Mouse (Mus musculus): ENCODE data around the gene Lims1. TPM values are rescaled to one million over a fixed set of nuclear protein-coding genes. Genes with fewer than 3 reads are reported as not detected.
A peak's percentile ranks its signal among the peaks of the same experiment; 100 is the strongest.

Gene Lims1
- 86.2 and 89.9 TPM in 2 replicates for polyA plus RNA-seq (2014; fragmentation: Nextera tagmentation; extraction: Ambion mirVana)

DNA sequence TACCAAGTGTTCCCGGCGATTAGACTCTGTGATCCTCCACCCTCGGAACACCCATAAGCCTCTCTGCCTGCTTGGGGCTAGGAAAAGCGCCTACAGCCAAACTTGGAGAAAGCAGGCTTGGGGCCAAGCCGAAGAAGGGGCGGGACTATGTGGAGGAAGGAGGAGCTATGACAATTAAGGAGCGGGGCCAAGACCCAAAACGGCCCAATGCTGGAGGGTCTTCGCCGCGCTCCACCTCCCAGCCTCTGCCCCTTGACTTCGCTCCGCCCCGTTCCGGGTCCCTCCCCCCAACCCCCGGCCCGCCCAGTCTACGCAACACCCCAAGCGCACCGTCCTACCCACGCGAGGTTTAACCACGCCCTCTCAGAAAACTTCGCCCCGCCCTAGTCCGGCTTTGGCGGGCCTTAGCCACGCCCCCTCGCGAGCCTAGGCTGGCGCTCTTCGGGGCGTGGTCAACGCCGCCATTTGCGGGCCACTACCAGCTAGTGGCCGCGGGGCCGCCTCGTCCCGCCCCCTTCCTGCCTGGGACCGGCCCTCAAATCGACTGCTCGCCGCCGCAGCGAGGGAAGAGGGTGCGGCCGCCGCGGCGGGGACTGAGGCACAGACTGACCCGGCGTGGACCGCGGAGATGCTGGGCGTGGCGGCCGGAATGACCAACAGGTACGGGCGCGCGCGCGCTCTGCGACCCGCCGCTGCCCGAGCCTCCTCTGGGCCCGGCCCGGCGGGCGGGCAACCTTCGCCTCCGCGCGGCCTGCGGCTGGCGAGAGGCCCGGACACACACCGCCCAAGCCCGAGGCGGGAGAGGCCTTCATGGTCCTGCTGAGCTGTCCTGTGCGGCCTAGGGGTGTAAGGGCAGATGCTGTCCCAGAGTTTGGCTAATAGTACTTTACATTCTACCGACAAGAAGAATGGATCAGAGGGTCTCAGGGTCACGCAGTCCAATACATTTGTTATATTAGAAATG is at the start of gene Lims1:
Lims1 (plus strand) TSS at position 439 of the 964 bp plus-strand sequence.
- Histone ChIP-seq H3K9me3 (ENCODE audit: control insufficient read depth, low read length) (no peaks in the 10 kb centered on the region), H3K4me2 (replicated peaks; ENCODE audit: low read depth, low read length) (peak within 1 kb of the TSS; percentile 44), H3K27ac (ENCODE audit: low read depth, low read length) (peak within 1 kb of the TSS; percentile 58), H3K36me3 (ENCODE audit: control insufficient read depth, insufficient read depth, low read length) (no peaks in the 10 kb centered on the region), H3K4me3 (ENCODE audit: low read depth, low read length) (peak within 1 kb of the TSS; percentile 71), H3K9ac (ENCODE audit: low read depth, low read length) (peak within 1 kb of the TSS; percentile 80), H3K27me3 (ENCODE audit: control insufficient read depth, insufficient read depth, low read length) (no peaks in the 10 kb centered on the region), H3K4me1 (replicated peaks; ENCODE audit: control insufficient read depth, insufficient read depth, low read length) (no peaks in the 10 kb centered on the region)
- ATAC-seq (ENCODE audit: low FRiP score): peak; percentile 99
- peak; percentile 100 for DNase-seq (ENCODE audit: low spot score)
- WGBS: under 1% methylated on average over 56 of the region's 86 CpGs

GRCm38 (mm10) chr10:58282238-58282637 is 41.0 kb upstream of the Lims1 start:
- H3K27me3 ChIP-seq (ENCODE audit: control insufficient read depth, insufficient read depth, low read length): no peaks in the 10 kb centered on the region
- no peak for DNase-seq (ENCODE audit: low spot score)
- ATAC-seq (ENCODE audit: low FRiP score): no peak
- H3K9me3 ChIP-seq (ENCODE audit: control insufficient read depth, low read length): no peaks in the 10 kb centered on the region
- 0 out of 2 replicates have a peak, but pooled peaks cover 2% of the 10 kb centered on the region for H3K36me3 ChIP-seq (ENCODE audit: control insufficient read depth, insufficient read depth, low read length)
- H3K4me2 ChIP-seq (replicated peaks; ENCODE audit: low read depth, low read length): no peak overlapping the region
- no peak overlapping the region for H3K27ac ChIP-seq (ENCODE audit: low read depth, low read length)
- H3K4me1 ChIP-seq (replicated peaks; ENCODE audit: control insufficient read depth, insufficient read depth, low read length): no peaks in the 10 kb centered on the region
- no peak overlapping the region for H3K9ac ChIP-seq (ENCODE audit: low read depth, low read length)
- no peak overlapping the region for H3K4me3 ChIP-seq (ENCODE audit: low read depth, low read length)
- WGBS: 95% methylated on average over 7 of the region's 7 CpGs

GRCm38 (mm10) chr10:58290742-58291141 is 32.5 kb upstream of the Lims1 start:
- Histone ChIP-seq H3K27me3 (ENCODE audit: control insufficient read depth, insufficient read depth, low read length) (no peaks in the 10 kb centered on the region), H3K4me2 (replicated peaks; ENCODE audit: low read depth, low read length) (no peak overlapping the region), H3K4me1 (replicated peaks; ENCODE audit: control insufficient read depth, insufficient read depth, low read length) (no peaks in the 10 kb centered on the region), H3K36me3 (ENCODE audit: control insufficient read depth, insufficient read depth, low read length) (0 out of 2 replicates have a peak, but pooled peaks cover 2% of the 10 kb centered on the region), H3K4me3 (ENCODE audit: low read depth, low read length) (no peak overlapping the region), H3K9ac (ENCODE audit: low read depth, low read length) (no peak overlapping the region), H3K9me3 (ENCODE audit: control insufficient read depth, low read length) (no peaks in the 10 kb centered on the region), H3K27ac (ENCODE audit: low read depth, low read length) (no peak overlapping the region)
- 90% methylated on average over 3 of the region's 3 CpGs for WGBS
- no peak for ATAC-seq (ENCODE audit: low FRiP score)
- no peak for DNase-seq (ENCODE audit: low spot score)

DNA sequence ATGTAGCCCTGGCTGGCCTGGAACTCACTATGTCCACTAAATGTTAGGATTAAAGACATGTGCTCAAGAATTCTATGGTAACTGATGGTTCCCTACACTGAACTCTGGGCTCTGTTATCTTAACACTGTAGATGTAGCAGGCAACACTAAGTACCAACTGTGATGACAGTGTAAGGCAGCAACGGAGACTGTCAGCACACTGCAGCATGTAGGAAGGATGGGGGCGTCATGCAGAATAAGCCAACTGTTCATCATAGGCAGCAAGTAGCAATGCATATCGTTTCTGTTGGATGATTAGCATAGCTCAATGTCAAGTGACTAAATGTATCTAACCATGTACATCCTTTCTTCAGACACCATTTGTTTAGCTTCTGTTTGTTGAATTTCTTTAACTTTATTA is 29.0 kb upstream of the Lims1 start:
- no peak overlapping the region for H3K27ac ChIP-seq (ENCODE audit: low read depth, low read length)
- no peaks in the 10 kb centered on the region for H3K9me3 ChIP-seq (ENCODE audit: control insufficient read depth, low read length)
- no peaks in the 10 kb centered on the region for H3K4me1 ChIP-seq (replicated peaks; ENCODE audit: control insufficient read depth, insufficient read depth, low read length)
- ATAC-seq (ENCODE audit: low FRiP score): no peak
- H3K4me2 ChIP-seq (replicated peaks; ENCODE audit: low read depth, low read length): no peak overlapping the region
- peaks cover 4% of the 10 kb centered on the region; the same call in 1 of the 2 replicates for H3K36me3 ChIP-seq (ENCODE audit: control insufficient read depth, insufficient read depth, low read length)
- no peak for DNase-seq (ENCODE audit: low spot score)
- no peak overlapping the region for H3K4me3 ChIP-seq (ENCODE audit: low read depth, low read length)
- no peaks in the 10 kb centered on the region for H3K27me3 ChIP-seq (ENCODE audit: control insufficient read depth, insufficient read depth, low read length)
- no peak overlapping the region for H3K9ac ChIP-seq (ENCODE audit: low read depth, low read length)
- WGBS: 97% methylated on average over 3 of the region's 3 CpGs

GRCm38 (mm10) chr10:58295605-58296004 is 27.7 kb upstream of the Lims1 start:
- 96% methylated on average over 3 of the region's 3 CpGs for whole genome bisulfite sequencing
- H3K36me3 ChIP-seq (ENCODE audit: control insufficient read depth, insufficient read depth, low read length): peaks cover 4% of the 10 kb centered on the region; the same call in 1 of the 2 replicates

DNA sequence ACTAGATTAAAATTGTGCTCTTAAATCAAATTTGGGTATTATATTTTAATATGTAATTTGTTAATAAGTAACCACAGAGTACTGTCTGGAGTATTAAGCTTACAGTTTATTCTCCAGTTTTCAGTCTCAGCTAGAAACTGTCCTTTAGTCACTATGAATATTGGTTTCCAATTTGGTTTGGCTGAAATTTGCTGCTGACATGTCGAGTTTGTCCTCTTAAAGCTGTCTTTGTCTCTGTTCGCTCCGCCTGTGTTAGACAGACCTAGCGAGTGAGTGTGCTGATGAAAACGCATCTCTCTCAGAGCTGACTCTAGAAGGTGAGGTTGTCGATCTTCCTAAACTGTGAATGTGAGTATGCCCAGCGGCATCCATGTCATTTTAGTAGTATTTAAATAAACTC is 18.3 kb upstream of the Lims1 start:
- Histone ChIP-seq H3K36me3 (ENCODE audit: control insufficient read depth, insufficient read depth, low read length) (no peaks in the 10 kb centered on the region), H3K4me3 (ENCODE audit: low read depth, low read length) (no peak overlapping the region), H3K27ac (ENCODE audit: low read depth, low read length) (no peak overlapping the region), H3K27me3 (ENCODE audit: control insufficient read depth, insufficient read depth, low read length) (no peaks in the 10 kb centered on the region), H3K9ac (ENCODE audit: low read depth, low read length) (no peak overlapping the region), H3K9me3 (ENCODE audit: control insufficient read depth, low read length) (no peaks in the 10 kb centered on the region), H3K4me2 (replicated peaks; ENCODE audit: low read depth, low read length) (no peak overlapping the region), H3K4me1 (replicated peaks; ENCODE audit: control insufficient read depth, insufficient read depth, low read length) (no peaks in the 10 kb centered on the region)
- no peak for DNase-seq (ENCODE audit: low spot score)
- 93% methylated on average over 7 of the region's 7 CpGs for WGBS
- no peak for ATAC-seq (ENCODE audit: low FRiP score)

More at GRCm38 (mm10) chr10:58295605-58296004, 27.7 kb upstream of the Lims1 start:
- Histone ChIP-seq H3K27ac (ENCODE audit: low read depth, low read length) (no peak overlapping the region), H3K4me3 (ENCODE audit: low read depth, low read length) (no peak overlapping the region), H3K9me3 (ENCODE audit: control insufficient read depth, low read length) (no peaks in the 10 kb centered on the region), H3K4me1 (replicated peaks; ENCODE audit: control insufficient read depth, insufficient read depth, low read length) (no peaks in the 10 kb centered on the region), H3K4me2 (replicated peaks; ENCODE audit: low read depth, low read length) (no peak overlapping the region), H3K27me3 (ENCODE audit: control insufficient read depth, insufficient read depth, low read length) (no peaks in the 10 kb centered on the region), H3K9ac (ENCODE audit: low read depth, low read length) (no peak overlapping the region)
- DNase-seq (ENCODE audit: low spot score) (no peak), ATAC-seq (ENCODE audit: low FRiP score) (no peak)

DNA sequence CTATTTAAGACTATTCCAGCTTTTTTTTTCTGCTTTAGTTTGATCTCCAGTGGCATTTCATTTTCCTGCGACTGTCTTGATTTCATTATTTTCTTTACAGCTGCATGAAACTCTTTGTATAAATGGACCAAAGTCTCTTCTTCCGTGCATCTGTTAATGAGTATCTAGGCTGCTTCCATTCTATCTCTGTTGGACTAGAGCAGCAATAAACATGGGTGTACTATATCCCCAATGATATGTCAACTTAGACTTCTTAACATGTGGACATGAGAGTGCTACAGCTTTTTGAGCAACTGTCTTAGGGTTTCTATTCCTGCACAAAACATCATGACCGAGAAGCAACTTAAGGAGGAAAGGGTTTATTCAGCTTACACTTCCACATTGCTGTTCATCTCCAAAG is 16.4 kb upstream of the Lims1 start:
- Histone ChIP-seq H3K27me3 (ENCODE audit: control insufficient read depth, insufficient read depth, low read length) (no peaks in the 10 kb centered on the region), H3K9ac (ENCODE audit: low read depth, low read length) (no peak overlapping the region), H3K4me2 (replicated peaks; ENCODE audit: low read depth, low read length) (no peak overlapping the region), H3K36me3 (ENCODE audit: control insufficient read depth, insufficient read depth, low read length) (no peaks in the 10 kb centered on the region), H3K9me3 (ENCODE audit: control insufficient read depth, low read length) (no peaks in the 10 kb centered on the region), H3K27ac (ENCODE audit: low read depth, low read length) (no peak overlapping the region), H3K4me3 (ENCODE audit: low read depth, low read length) (no peak overlapping the region), H3K4me1 (replicated peaks; ENCODE audit: control insufficient read depth, insufficient read depth, low read length) (no peaks in the 10 kb centered on the region)
- DNase-seq (ENCODE audit: low spot score) (no peak), ATAC-seq (ENCODE audit: low FRiP score) (no peak)
- 91% methylated on average over 3 of the region's 3 CpGs for WGBS

DNA sequence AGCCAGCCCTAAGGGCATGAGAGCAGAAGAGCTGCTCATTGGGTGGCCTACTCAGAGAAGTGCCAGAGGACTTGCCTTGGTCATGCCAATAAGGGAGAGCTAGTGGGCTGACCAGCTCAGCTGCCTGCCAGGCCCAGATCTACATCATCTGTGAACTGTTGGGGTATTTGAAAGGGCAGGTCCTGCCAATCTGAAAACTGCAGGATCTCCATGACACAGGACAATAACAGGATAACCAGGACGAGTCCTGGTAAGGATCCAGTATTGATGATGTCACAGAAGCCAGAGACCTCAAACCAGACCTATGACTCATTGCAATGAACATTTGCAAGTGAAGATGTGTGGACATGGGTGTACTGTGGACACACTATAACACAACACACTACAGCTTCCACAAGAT is 12.5 kb upstream of the Lims1 start:
- H3K4me1 ChIP-seq (replicated peaks; ENCODE audit: control insufficient read depth, insufficient read depth, low read length): no peaks in the 10 kb centered on the region
- H3K9me3 ChIP-seq (ENCODE audit: control insufficient read depth, low read length): no peaks in the 10 kb centered on the region
- WGBS: 67% methylated on average over 1 of the region's 1 CpGs
- H3K27me3 ChIP-seq (ENCODE audit: control insufficient read depth, insufficient read depth, low read length): no peaks in the 10 kb centered on the region
- ATAC-seq (ENCODE audit: low FRiP score) (no peak), DNase-seq (ENCODE audit: low spot score) (no peak)
- no peak overlapping the region for H3K4me3 ChIP-seq (ENCODE audit: low read depth, low read length)
- no peak overlapping the region for H3K27ac ChIP-seq (ENCODE audit: low read depth, low read length)
- H3K36me3 ChIP-seq (ENCODE audit: control insufficient read depth, insufficient read depth, low read length): no peaks in the 10 kb centered on the region
- H3K9ac ChIP-seq (ENCODE audit: low read depth, low read length): no peak overlapping the region
- no peak overlapping the region for H3K4me2 ChIP-seq (replicated peaks; ENCODE audit: low read depth, low read length)

DNA sequence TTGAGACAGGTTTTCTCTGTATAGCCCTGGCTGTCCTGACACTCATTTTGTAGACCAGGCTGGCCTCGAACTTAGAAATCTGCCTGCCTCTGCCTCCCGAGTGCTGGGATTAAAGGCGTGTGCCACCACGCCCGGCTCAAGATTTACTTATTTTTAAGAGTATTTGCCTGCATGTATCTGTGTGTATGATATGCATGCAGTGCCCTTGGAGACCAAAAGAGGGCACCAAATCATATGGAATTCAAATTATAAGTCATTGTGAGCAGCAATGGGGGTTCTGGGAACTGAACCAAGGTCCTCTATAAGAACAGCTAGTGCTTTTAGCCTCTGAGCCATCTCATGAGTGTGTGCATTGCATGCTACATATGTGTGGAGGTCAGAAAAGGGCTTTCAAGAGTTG is 10.4 kb upstream of the Lims1 start:
- no peaks in the 10 kb centered on the region for H3K4me1 ChIP-seq (replicated peaks; ENCODE audit: control insufficient read depth, insufficient read depth, low read length)
- DNase-seq (ENCODE audit: low spot score): no peak

More for the DNA sequence above, 10.4 kb upstream of the Lims1 start:
- H3K4me3 ChIP-seq (ENCODE audit: low read depth, low read length): no peak overlapping the region
- H3K9me3 ChIP-seq (ENCODE audit: control insufficient read depth, low read length): no peaks in the 10 kb centered on the region
- no peak overlapping the region for H3K4me2 ChIP-seq (replicated peaks; ENCODE audit: low read depth, low read length)
- ATAC-seq (ENCODE audit: low FRiP score): no peak
- H3K36me3 ChIP-seq (ENCODE audit: control insufficient read depth, insufficient read depth, low read length): no peaks in the 10 kb centered on the region
- 96% methylated on average over 5 of the region's 5 CpGs for WGBS
- no peak overlapping the region for H3K27ac ChIP-seq (ENCODE audit: low read depth, low read length)
- H3K9ac ChIP-seq (ENCODE audit: low read depth, low read length): no peak overlapping the region
- no peaks in the 10 kb centered on the region for H3K27me3 ChIP-seq (ENCODE audit: control insufficient read depth, insufficient read depth, low read length)
